In genomic region chr2:35539276-35539972, GRCm38 (mm10) we compare ENCODE assay signal across 8 mouse cellular contexts. TPM values are rescaled to one million over a fixed set of nuclear protein-coding genes. Genes with fewer than 3 reads are reported as not detected.
DNase-seq lines count a peak whose midpoint lies in the region; ATAC-seq and TF ChIP-seq lines count a peak whose summit lies in the region.

No protein-coding gene starts in this region.

- no peak overlapping the region for H3K9ac ChIP-seq in heart, embryonic 16.5 days (ENCODE audit: low read length)
- H3K9ac ChIP-seq in liver, embryonic 13.5 days = no peak overlapping the region
- no peak overlapping the region for H3K9ac ChIP-seq in neural tube, embryonic 14.5 days (replicated peaks; ENCODE audit: low read depth, low read length)

- DNase-seq in CD4-positive, CD25-positive, alpha-beta regulatory T cell, adult 2 months (ENCODE audit: low read depth, low spot score) = peak; percentile 89
- DNase-seq in brain, embryonic 14.5 days (ENCODE audit: low read depth) = peak; percentile 92
- peak; percentile 83 for DNase-seq in kidney, postnatal 25 days
- DNase-seq in liver, embryonic 13.5 days = peak; percentile 68

- 15% methylated on average over 13 of the region's 13 CpGs for WGBS in heart, embryonic 16.5 days
- 13% methylated on average over 13 of the region's 13 CpGs for WGBS in liver, embryonic 13.5 days (ENCODE audit: insufficient replicate concordance)
- 11% methylated on average over 13 of the region's 13 CpGs for WGBS in neural tube, embryonic 14.5 days

- no peaks in the 10 kb centered on the region for H3K36me3 ChIP-seq in heart, embryonic 16.5 days (ENCODE audit: control insufficient read depth, insufficient read depth)
- no peaks in the 10 kb centered on the region for H3K36me3 ChIP-seq in liver, embryonic 13.5 days
- H3K36me3 ChIP-seq in neural tube, embryonic 14.5 days (ENCODE audit: control insufficient read depth, insufficient read depth, low read length) = no peaks in the 10 kb centered on the region
- H3K36me3 ChIP-seq in testis, adult 2 months (ENCODE audit: control insufficient read depth, insufficient read depth, low read length) = no peaks in the 10 kb centered on the region

- H3K27ac ChIP-seq in heart, embryonic 16.5 days (ENCODE audit: low read length) = no peak overlapping the region
- no peak overlapping the region for H3K27ac ChIP-seq in liver, embryonic 13.5 days
- H3K27ac ChIP-seq in neural tube, embryonic 14.5 days (ENCODE audit: low read depth, low read length) = no peak overlapping the region
- no peak overlapping the region for H3K27ac ChIP-seq in testis, adult 2 months (ENCODE audit: control insufficient read depth, insufficient read depth, low read depth, low read length)

- H3K9me3 ChIP-seq in heart, embryonic 16.5 days (replicated peaks; ENCODE audit: control insufficient read depth, low read length) = no peaks in the 10 kb centered on the region
- H3K9me3 ChIP-seq in liver, embryonic 13.5 days (replicated peaks) = no peaks in the 10 kb centered on the region
- no peaks in the 10 kb centered on the region for H3K9me3 ChIP-seq in neural tube, embryonic 14.5 days (ENCODE audit: control insufficient read depth, low read length)

- peak; percentile 98 for TF ChIP-seq CTCF in brain, embryonic 14.5 days (IDR thresholded peaks at IDR 0.05; ENCODE audit: borderline replicate concordance, extremely low read depth, insufficient read depth, insufficient read length)
- peak; percentile 90 for TF ChIP-seq CTCF in testis, adult 2 months (IDR thresholded peaks at IDR 0.05; ENCODE audit: control insufficient read depth, insufficient read depth, insufficient replicate concordance, low read depth, low read length)

- TF ChIP-seq POLR2A in brain, embryonic 14.5 days (IDR thresholded peaks at IDR 0.05; ENCODE audit: borderline replicate concordance, extremely low read depth, insufficient read depth, insufficient read length, poor library complexity, severe bottlenecking) = no peak
- no peak for TF ChIP-seq POLR2A in testis, adult 2 months (IDR thresholded peaks at IDR 0.05; ENCODE audit: control insufficient read depth, low read depth, low read length)

- no peak overlapping the region for H3K4me2 ChIP-seq in heart, embryonic 16.5 days (ENCODE audit: low read depth, low read length)
- no peak overlapping the region for H3K4me2 ChIP-seq in liver, embryonic 13.5 days
- no peak overlapping the region for H3K4me2 ChIP-seq in neural tube, embryonic 14.5 days (ENCODE audit: low read depth, low read length)

- peaks cover 6% of the 10 kb centered on the region; the same call in 1 of the 2 replicates for H3K4me1 ChIP-seq in heart, embryonic 16.5 days (ENCODE audit: control insufficient read depth, insufficient read depth, low read length)
- peaks cover 11% of the 10 kb centered on the region for H3K4me1 ChIP-seq in liver, embryonic 13.5 days (replicated peaks)
- H3K4me1 ChIP-seq in neural tube, embryonic 14.5 days (ENCODE audit: control insufficient read depth, insufficient read depth, low read length) = no peaks in the 10 kb centered on the region
- no peaks in the 10 kb centered on the region; the same call in 1 of the 2 replicates for H3K4me1 ChIP-seq in testis, adult 2 months (ENCODE audit: control insufficient read depth, insufficient read depth, low read length)

- no peaks in the 10 kb centered on the region for H3K27me3 ChIP-seq in heart, embryonic 16.5 days (ENCODE audit: control insufficient read depth, insufficient read depth, low read length)
- no peaks in the 10 kb centered on the region; the same call in 1 of the 2 replicates for H3K27me3 ChIP-seq in liver, embryonic 13.5 days
- no peaks in the 10 kb centered on the region for H3K27me3 ChIP-seq in neural tube, embryonic 14.5 days (ENCODE audit: control insufficient read depth, insufficient read depth, low read length)
- H3K27me3 ChIP-seq in testis, adult 2 months (ENCODE audit: control insufficient read depth, insufficient read depth, low read length) = no peaks in the 10 kb centered on the region

- ATAC-seq in erythroid progenitor cell, adult 5-6 weeks (replicated peaks; ENCODE audit: low FRiP score, poor library complexity, severe bottlenecking) = peak; percentile 68; the same call in 1 of the 2 replicates
- ATAC-seq in heart, embryonic 16.5 days (replicated peaks; ENCODE audit: extremely low read depth, insufficient read depth, low FRiP score) = peak; percentile 19; the same call in 1 of the 2 replicates
- no peak for ATAC-seq in liver, embryonic 13.5 days (ENCODE audit: low read depth)
- ATAC-seq in neural tube, embryonic 14.5 days (ENCODE audit: low read depth) = peak; percentile 60

- no peak overlapping the region for H3K4me3 ChIP-seq in heart, embryonic 16.5 days (ENCODE audit: low read length)
- H3K4me3 ChIP-seq in liver, embryonic 13.5 days (replicated peaks) = no peak overlapping the region
- no peak overlapping the region for H3K4me3 ChIP-seq in neural tube, embryonic 14.5 days (ENCODE audit: low read depth, low read length)
- no peak overlapping the region for H3K4me3 ChIP-seq in testis, adult 2 months (ENCODE audit: control insufficient read depth, low read depth, low read length)

RNA-seq across cellular contexts. Expression of gene Dab2ip, which starts 18.6 kb away (rescaled TPM):
- 118 and 126 TPM in 2 replicates for polyA plus RNA-seq in brain, embryonic 14.5 days (2012; rRNA removed)
- not detected in 2 replicates for total RNA-seq in erythroid progenitor cell, adult 5-6 weeks (2015; ENCODE audit: low replicate concordance)
- total RNA-seq in erythroid progenitor cell, adult 5-6 weeks (2017; ENCODE audit: low replicate concordance) = 0.15 and 1.2 TPM in 2 replicates
- polyA plus RNA-seq in heart, embryonic 16.5 days (2015; fragmentation: Nextera tagmentation; extraction: Ambion mirVana) = 27.1 and 32.9 TPM in 2 replicates
- polyA plus RNA-seq in liver, embryonic 13.5 days (2015; fragmentation: Nextera tagmentation; extraction: Ambion mirVana) = 5.2 and 6.7 TPM in 2 replicates
- 48.5 and 54.1 TPM in 2 replicates for polyA plus RNA-seq in neural tube, embryonic 14.5 days (2014; fragmentation: Nextera tagmentation; extraction: Ambion mirVana)
- polyA plus RNA-seq in testis, adult 2 months (2012; rRNA removed) = 28.5 and 30.9 TPM in 2 replicates
